Mouse (Mus musculus) adrenal gland, postnatal 36 days (tissue): ENCODE data around the gene Kcnc4. TPM values are rescaled to one million over a fixed set of nuclear protein-coding genes. Genes with fewer than 3 reads are reported as not detected.
A peak's percentile ranks its signal among the peaks of the same experiment; 100 is the strongest.

Source experiments
- DNase-seq, 2 experiments: peaks; one replicate each; pipeline ENCODE4 v3.0.0; 2021; ENCODE audit warnings: mixed read lengths in 1 of 2
- long read RNA-seq, 2 experiments: library from polyadenylated mRNA; stranded (forward); transcript quantifications; one replicate each; pipeline ENCODE4 v2.0.0; 2021; ENCODE audit warnings: borderline sequencing depth in 2 of 2
- total RNA-seq, 2 experiments: library from RNA; stranded (reverse); gene quantifications; 2 replicates each; pipeline ENCODE4 v1.2.3; 2021

Gene Kcnc4
- total RNA-seq = 10 to 100 TPM in 1 of 2 experiments, 1 to 10 TPM in 1; 5.1 to 10.5 TPM
- long read RNA-seq, experiment 1, partial matches to known transcripts = 1 of 4 reads
- long read RNA-seq, experiment 1, other reads (novel, unspliced or antisense) = 2 of 4 reads
- long read RNA-seq, experiment 2, partial matches to known transcripts = 0 of 3 reads
- long read RNA-seq, experiment 2, other reads (novel, unspliced or antisense) = 2 of 3 reads

DNA sequence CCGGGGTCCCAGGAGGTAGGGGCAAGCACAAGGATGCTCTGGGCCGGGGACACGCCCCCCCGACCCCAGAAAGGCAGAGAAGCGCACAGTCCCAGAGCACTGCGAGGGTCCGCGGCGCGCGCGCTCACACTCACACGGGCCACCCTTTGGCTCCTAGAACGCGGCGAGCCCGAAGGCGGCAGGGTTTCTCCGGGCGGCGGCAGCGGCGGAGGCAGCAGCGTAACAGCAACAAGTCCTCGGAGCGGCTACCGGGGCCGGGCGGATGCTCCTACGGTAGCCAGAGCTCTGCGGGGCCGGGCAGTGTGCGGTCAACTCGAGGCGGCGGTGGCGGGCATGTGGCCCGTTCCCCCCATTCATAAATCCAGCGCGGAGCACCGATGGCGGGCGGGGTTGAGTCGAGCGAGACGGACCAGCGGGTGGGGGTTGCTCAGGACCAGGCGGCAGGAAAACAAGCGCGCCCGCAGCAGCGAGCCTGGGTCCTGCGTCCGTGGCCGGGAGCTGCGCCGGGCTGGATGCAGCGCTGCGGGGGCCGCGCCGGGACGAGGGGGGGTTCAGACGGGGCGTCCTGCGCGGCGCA is at the start of gene Kcnc4:
Gene Kcnc4 (minus strand): TSS at position 357 of the 577 bp plus-strand sequence.
- peak; percentile 22 to 44 for DNase-seq

DNA sequence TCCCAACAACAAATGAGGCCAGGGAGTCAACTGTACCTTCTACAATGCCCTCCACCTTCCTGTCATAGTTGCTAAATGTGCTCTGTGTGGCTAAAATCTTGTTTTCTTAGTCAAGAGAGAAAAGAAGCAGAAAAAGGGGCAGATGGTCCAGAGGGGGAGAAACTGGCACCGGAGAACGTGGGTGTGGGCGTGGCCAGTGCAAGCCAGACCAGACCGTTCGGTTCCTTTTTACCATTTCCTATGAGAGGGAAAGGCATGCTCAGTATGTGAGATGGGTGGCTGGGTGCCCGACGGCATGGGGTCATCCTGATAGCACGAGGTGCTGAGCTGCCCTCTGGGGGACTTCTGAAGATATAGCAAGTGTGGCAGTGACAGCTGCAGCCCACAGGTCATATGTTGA is 49.3 kb upstream of the Kcnc4 start:
- DNase-seq = no peak

DNA sequence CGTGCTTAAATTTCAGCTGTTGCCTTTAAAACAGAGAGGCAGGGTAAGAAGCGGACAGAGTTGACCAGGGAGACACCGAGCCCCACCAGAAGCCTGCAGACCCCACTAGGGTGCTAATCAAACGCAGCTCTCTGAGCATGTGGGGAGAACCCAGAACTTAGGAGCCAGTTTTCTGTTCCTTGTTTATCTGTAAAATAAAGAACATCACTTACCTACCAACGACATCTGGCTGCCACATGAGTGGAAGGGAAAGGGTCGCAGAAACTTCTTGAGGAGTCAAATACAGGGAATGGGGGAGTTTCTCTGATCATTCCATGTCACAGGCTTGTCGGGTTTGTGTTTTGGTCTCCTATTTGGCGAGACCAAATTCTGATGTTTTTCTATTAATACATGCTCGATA is 48.6 kb upstream of the Kcnc4 start:
- DNase-seq = no peak

DNA sequence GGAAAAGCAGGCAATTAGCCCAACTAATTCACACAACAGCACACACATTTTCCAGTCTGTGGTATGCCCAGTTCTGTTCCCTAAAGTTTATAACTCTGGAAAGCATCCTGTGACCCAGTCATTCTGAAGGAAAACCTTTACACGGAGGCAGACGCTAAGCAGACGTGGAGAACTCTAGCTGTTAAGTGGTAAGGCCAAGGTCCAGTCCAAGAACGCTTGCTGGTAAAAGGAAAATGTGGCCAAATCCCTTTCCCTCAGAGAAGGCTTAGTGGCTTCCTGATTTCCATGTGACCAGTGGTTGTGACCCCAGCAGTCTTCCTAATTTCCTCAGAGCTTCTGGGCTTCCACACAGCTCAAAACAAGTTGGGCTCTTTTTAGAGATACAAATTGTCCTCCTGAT is 47.2 kb upstream of the Kcnc4 start:
- DNase-seq = no peak

DNA sequence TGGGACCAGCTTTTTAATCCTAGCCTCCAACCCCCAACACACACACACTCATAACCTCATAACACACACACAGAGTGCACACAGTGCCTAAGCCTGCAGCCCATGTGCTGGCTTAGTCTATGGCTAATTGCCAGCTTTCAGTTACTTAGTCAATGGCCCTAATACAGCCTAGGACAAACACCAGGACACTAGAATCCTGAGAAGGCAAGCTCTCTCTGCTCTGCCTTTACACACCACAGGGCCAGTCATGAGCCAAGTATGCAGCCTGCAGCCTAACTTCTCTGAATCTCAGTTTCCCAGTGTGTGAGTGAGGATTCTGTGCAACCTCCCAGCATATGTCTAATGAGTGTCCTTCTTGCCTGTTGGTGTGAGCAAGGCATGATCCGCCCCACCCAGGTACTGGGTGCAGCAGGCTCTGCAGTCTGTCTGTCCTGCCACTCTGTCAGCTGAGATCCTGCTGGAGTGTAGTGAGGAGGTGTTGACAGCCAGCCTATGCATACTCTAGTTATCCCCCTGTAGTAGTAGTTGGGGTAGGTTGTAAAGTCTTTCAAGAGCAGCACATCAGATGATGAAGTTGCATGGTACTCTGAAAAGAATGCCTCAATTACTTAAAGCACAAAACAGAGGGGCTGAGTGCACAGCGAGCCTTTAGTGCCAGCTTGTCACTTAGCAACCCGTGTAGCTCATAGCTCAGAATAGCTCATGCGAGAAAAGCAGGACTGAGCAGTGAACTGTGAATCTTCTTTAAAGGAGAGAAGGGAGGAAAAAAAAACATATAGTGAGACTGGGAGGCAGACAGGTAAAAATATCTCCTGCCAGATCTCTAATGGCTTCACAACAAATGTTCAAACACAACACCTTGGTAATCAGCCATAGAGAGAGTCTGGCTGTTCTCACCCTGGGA is 46.4 kb upstream of the Kcnc4 start:
- no peak for DNase-seq

DNA sequence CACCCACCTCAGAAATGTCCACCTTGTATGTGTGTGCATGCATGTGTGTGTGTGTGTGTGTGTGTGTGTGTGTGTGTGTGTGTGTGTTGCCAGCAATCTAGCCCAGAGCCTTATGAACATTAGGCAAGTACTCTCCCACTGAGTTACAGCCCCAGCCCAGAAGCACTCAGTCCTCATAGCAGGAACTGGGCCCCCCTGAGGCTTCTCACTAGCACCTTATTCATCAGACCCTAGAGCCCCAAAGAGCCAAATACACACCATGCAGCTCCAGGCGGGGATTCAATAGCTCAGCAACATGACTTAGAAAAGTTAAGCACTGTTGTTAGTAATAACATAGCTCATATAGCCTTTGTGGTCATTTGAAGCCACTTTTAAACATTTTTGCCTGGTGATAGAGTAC is 45.2 kb upstream of the Kcnc4 start:
- DNase-seq = no peak

DNA sequence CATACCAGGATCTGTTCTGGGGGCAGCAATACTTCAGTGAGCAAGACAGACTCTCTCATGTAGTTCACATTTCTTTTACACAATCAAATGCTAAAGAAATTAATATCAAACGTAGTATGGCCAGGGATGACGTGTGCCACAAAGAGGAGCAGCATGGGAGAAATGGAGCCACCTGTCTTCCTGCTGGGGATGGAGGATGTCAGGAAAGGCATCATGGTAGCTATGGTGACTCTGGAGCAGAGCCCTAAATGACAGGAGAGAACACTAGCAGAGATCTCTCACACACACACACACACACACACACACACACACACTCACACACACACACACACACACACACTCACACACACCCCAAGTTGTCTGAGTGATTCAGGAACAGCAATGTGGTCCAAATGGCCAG is 44.4 kb upstream of the Kcnc4 start:
- no peak for DNase-seq

DNA sequence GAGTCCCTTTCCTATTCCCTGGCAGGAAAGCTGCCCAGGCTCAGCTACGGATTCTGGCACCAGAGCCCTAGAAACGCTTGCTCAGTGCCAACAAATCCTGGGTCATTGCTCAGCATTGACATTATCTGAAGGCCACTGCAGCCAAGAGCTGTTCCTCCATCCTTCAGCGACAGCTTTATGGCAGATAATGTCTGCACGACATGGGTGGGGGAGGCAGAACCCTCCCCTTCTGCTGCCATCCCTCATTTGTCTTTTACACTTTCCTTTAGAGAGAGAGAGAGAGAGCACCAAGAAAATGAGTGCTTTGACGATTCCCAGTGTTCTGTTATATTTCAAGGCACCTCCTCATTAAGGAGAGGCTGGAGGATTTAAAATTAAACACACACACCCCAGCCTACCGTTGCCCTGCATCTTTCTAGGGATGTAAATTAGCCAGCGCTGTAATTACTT is 42.4 kb upstream of the Kcnc4 start:
- DNase-seq = peak; percentile 56 to 66

DNA sequence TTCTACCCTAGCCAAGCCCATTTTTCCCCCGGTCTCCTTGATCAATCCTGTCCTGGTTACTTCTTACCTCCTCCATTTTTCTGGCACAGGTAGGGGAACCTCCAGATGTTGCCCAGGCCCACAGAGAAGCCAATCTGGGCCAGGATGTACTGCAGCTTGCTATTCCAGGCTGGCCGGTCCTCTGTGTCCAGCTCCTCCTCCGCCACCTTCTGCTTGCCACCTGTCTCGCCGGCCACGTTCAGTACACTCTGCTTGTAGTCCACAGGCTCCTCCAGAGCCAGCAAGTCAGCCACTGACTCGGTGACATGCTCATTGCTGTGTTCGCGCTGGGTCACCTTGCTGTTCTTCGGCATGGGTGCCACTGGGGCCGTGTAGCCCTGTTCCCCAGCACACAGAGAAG is 40.9 kb upstream of the Kcnc4 start:
- DNase-seq = no peak

DNA sequence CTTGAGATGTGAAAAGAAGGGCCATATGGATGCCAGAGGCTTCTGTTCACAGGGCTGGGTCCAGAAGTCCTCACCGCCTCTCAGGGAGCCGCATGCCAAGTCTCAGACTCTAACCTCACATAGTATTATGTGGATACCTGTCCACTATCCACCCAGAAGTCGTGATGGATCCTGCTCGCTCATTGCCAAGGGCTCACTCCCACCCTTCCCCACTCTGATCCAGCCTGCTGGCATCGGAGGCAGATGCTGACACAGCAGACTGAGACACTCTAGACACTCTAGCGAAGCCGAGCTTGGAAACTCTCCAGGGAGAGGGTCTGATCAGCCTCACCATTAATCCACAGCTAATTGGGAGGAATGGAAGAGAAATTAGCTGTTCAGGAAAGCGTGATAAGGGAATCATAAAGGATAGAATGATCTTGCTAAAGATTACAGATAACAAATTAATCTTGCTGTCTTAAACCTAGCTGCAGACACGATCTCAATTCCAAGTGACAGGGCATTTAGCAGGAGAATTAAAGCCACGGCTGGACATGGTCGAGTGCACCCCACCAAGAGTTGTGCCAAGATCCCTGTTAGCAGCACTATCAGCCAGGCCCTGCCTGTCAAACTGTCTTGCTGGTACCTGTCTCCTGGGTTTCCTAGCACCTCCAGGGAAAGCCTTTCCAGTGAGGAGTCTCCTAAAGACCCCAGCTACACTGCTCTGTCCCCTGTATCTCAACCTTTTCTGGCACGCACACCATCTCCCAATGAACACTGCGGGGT is 36.9 kb upstream of the Kcnc4 start:
- no peak for DNase-seq

DNA sequence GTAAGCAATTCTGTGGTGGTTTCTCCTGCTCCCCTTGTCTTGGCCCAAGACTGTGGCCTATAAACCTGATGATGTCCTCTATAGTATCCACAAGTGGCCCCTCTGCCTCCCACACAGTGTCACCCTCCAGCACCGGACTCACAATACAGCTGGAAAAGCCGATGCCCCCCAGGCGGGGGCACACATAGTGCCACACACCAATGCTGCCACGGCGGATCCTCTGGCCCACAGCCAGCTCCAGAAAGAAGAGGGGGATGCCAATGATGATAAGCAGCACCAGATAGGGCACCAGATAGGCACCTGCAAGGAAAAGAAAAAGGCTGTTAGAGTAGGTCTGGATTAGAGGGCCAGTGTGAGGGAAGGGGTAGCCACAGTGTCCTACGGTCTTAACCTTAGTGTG is 36.2 kb upstream of the Kcnc4 start:
- DNase-seq = no peak

DNA sequence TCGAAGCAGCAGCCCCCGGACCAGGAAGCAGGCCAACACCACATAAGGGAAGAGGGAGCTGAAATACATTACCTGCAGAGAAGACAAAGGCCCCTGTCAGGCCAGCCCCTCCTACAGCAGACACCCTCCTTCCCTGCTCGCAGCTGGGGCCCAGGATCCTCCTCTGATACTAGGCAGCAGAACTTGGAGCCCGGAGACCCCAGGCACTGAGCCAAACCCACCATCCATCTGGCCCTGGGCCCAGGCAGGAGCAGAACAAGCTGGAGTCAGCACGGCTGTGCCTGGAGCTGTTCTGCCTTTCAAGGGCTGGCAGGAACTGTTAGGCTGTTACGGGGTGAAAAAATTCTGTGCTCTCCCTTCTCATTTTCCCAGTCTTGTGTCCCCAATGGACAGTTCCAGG is 32.1 kb upstream of the Kcnc4 start:
- DNase-seq = no peak

DNA sequence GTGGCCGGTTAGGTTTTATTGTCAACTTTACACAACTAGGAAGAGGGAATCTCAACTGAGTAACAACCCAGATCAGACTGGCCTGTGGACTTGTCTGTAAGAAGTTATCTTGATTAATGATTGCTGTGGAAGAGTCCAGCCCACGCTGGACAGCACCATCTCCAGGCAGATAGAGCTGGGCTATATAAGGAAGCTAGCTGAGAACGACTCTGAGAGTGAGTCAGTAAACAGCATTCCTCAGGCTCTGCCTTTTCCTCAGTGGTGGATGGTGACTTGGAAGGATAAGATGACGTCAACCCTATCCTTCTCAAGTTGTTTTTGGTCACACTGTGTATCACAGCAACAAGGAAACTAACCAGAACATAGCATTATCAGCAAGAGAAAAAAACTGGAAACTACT is 29.3 kb upstream of the Kcnc4 start:
- no peak for DNase-seq

DNA sequence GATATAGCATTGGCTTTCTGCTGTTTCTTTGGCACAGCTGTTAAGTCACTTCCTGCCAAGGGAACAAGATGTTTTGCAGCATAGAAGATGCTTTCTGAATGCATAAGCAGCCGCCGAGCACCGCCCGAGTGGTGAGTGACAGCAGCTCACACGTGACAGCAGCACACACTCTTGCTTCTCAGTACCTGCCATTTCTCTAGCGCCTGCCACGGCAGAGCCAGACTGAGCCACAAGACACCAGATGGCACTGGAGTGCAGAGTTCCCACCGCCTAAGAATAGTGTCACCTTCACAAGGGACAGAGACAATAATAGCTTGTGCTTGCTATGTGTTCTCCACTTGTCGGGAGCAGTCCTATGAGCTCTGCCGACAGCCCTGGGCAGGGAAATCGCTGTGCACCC is 23.9 kb upstream of the Kcnc4 start:
- DNase-seq = no peak

DNA sequence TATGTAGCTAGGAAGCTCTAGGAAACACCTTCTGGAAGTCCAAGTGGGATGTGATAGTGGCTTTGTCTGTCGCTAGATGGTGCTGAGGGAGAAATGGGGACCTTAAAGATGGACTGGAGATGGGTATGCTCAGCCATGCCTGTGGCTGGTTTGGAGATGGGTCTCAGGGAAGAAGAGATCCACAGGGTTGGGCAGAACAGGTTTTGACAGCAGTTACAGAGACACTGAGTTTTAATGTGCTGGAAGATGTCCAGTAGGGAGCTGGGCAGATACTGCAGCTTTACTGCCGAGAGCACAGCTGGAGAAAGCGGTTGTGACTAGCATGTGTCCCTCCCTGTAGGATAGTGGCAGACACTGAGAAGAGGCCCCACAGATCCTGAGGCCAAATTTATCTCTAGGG is 21.3 kb upstream of the Kcnc4 start:
- DNase-seq = no peak

DNA sequence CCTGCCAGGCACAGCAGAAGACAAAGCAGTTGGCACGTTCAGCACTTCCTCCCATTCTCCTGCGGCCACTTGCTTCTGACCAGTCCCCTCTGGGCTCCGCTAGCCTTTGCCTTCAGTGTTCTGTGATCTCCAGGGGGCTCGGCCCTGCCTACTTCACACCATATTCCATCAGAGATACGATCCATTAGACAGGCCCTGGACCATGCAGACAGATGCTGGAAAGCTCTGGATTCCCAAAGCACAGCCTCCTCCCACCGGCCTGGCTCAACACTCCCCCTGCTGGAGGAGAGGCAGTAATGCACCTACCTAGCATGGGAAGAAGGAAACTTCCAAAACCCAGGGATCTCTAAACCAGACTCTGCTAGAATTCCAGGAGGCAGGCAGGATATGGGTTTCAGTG is 12.8 kb upstream of the Kcnc4 start:
- peak; percentile 45 to 62 for DNase-seq

DNA sequence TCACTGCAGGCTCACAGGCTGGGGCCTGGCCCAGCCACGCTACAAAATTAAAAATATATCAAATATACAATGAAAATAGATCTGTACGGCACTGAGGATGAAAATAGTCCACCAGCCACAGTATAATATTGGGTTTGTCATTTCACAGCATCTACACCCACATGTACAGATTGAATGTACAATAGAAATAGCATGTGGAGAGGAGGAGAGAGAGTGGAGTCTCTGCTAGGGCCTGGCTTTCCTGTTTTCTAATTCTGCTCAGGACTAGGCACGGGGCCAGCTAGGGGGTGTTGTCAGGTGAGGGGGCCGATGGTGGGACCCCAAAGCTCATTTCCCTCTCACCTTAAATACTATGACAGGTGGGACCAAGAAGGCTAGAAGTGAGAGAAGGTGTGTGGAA is 9.7 kb upstream of the Kcnc4 start:
- no peak for DNase-seq

DNA sequence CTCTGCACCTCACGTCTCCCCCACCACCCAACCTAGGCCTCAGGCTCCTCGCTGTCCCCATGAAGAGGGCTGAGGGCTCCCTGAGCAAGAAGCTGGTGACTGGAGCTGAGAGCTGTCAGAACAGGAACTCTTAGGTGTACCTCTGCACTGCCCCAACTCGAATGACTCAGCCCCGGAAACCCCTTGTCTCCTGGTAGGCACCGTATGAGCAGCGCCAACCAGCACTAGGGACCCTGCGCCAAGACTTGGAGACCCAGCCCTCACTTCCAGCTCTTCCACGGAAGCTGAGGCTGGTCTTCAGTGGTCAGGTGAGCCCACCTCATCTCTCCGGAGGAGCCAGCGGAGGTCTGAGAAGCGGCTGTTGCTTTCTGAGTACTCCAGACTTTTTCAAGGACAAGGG is 8.8 kb upstream of the Kcnc4 start:
- no peak for DNase-seq

DNA sequence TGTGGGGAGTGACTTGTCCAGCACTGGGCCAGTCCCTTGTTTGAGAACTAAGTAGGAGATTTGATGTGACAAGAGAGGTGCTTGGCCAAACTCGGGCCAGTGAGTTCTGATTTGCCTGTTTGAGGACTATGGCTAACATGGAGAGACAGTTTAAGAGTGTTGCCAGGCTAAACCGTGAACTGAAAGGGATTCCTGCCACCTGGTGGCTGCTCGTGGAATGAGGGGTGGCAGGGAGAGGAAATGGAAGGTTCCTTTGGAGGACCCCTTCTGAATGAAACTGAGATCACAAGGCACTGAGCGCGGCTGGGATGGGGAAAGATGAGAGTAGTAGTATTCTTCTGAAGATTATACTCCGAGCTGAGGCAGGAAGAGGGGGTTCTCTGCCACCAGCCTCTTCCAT is 7.2 kb upstream of the Kcnc4 start:
- peak; percentile 75 to 77 for DNase-seq

DNA sequence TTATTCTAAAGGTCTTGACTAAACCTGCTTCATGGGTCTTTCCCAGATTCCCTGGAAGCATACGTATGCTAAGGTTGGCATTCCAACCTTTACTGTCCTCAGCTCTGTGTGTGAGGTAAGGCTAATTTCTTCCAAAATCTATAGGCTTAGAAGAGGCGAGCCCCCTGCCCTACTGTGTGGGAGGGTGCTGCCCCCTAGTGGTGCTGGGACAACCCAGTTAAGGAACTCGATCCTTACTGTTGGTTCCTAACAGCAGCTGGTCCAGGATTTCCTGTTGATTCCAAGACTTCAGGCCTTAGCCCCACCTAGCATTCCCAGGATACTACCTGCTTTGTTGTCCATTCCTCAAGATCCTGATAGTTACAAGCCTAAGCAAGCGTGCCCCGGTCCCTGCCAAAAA is 2.8 kb upstream of the Kcnc4 start:
- peak; percentile 71 to 85 for DNase-seq

DNA sequence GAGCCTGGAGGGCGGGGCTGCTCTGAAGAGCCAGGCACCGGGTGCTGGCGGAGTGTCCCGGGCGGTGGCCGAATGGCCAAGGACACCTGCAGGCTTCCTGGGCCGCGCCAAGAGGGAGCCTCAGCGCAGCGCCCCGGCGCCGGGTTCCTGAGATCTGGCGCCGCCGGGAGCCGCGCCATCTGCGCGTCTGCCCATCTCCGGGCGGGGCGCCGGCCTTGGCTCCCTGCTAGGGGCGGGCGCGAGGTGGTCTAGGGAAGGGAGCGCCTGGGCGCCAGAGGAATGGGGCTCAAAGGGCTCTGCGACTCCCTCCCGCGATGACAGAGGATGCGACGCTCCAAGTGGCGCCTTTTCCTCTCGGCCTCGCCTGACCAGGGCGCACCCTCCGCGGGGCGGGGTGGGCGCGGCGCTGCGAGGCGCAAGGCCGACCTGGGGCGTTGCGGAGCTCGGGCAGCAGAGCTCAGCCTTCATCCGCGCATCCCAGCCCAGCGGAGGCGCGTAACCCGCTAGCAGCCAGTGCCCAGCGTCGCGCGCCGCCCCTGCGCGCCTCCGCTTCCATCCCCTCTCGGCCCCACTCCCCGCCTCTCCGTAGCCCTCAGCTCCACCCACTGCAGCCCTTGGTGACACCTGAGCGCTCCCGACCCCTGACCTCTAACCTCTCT is 550 bp upstream of the Kcnc4 start:
- DNase-seq = peak; percentile 40 to 45
